Mouse (Mus musculus) cerebellum, adult 2 months (tissue): ENCODE results near the gene Pithd1. TPM values are rescaled to one million over a fixed set of nuclear protein-coding genes. Genes with fewer than 3 reads are reported as not detected.
A peak's percentile ranks its signal among the peaks of the same experiment; 100 is the strongest.

Experiments
- DNase-seq, 2 experiments: peaks; one replicate each; pipeline ENCODE4 v3.0.0; 2021
- H3K27ac ChIP-seq: fragments of 200-500 bp; 2 replicates; pipeline ENCODE4 v1.5.1; 2012; ENCODE audit warnings: low read length, control low read depth, inconsistent platforms; ENCODE audit not compliant: insufficient read depth
- H3K27me3 ChIP-seq: fragments of 200-500 bp; 2 replicates; pipeline ENCODE4 v1.6.1; 2012; ENCODE audit warnings: inconsistent platforms, mild to moderate bottlenecking, low read length, moderate library complexity; ENCODE audit not compliant: control insufficient read depth, insufficient read depth
- H3K4me1 ChIP-seq: fragments of 200-500 bp; 2 replicates; pipeline ENCODE4 v1.6.1; 2011; ENCODE audit warnings: low read length; ENCODE audit not compliant: control insufficient read depth, insufficient read depth
- H3K4me3 ChIP-seq: fragments of 200-500 bp; replicated peaks from 2 replicates; pipeline ENCODE3; 2011; ENCODE audit warnings: mild to moderate bottlenecking, low read depth, low read length, control low read depth; ENCODE audit not compliant: insufficient read depth
- CTCF ChIP-seq: fragments of 200-500 bp; IDR thresholded peaks from 2 replicates; pipeline ENCODE4 v1.5.1; 2011; ENCODE audit warnings: low read depth, mild to moderate bottlenecking, control low read depth, low read length, moderate library complexity, borderline replicate concordance; ENCODE audit not compliant: insufficient read depth
- POLR2A ChIP-seq: fragments of 200-500 bp; IDR thresholded peaks from 2 replicates; pipeline ENCODE4 v1.6.1; 2011; ENCODE audit warnings: low read length, control low read depth, borderline replicate concordance; ENCODE audit not compliant: insufficient read depth
- WGBS: fragments of 180-500 bp; shearing (Covaris S2); methylation state at CpG from one replicate; pipeline ENCODE4 v1.1.7; 2018; 5-methylcytosine and 5-hydroxymethylcytosine counted together
- polyA plus RNA-seq: library from polyadenylated mRNA; depleted of rRNA; stranded (reverse); fragments of >200 nt; gene quantifications from 2 replicates; pipeline ENCODE4 v1.2.3, GENCODE M21; 2012

The Pithd1 gene
- polyA plus RNA-seq, 1 experiment, result 130 TPM

DNA sequence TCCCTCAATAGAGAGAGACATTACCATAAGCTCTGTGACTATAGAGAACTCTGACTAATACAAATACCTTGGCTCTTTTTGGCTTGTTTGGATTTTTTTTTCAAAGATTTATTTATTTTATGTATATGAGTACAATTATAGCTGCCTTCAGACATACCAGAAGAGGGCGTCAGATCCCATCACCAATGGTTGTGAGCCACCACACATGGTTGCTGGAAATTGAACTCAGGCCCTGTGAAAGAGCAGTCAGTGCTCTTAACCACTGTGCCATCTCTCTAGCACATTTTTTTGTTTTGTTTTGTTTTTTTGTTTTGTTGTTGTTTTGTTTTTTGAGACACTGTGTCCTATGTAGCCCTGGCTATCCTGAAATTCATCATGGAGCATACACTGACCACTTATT is 38.3 kb upstream of the Pithd1 start:
- Histone ChIP-seq H3K27ac (no peak overlapping the region), H3K27me3 (no peaks in the 10 kb centered on the region), H3K4me3 (no peak overlapping the region), H3K4me1 (no peaks in the 10 kb centered on the region)
- WGBS, result 73% methylated on average over 1 of the region's 1 CpGs
- TF ChIP-seq POLR2A (no peak), CTCF (no peak)
- no peak for DNase-seq

GRCm38 (mm10) chr4:136022924-136023323 is 35.9 kb upstream of the Pithd1 start:
- Histone ChIP-seq H3K27me3 (no peaks in the 10 kb centered on the region), H3K4me1 (no peaks in the 10 kb centered on the region; the same call in 1 of the 2 replicates), H3K27ac (no peak overlapping the region), H3K4me3 (no peak overlapping the region)
- WGBS, result 86% methylated on average over 9 of the region's 9 CpGs
- peak in 1 of 2 experiments; percentile 27 for DNase-seq
- TF ChIP-seq CTCF (no peak), POLR2A (no peak)

DNA sequence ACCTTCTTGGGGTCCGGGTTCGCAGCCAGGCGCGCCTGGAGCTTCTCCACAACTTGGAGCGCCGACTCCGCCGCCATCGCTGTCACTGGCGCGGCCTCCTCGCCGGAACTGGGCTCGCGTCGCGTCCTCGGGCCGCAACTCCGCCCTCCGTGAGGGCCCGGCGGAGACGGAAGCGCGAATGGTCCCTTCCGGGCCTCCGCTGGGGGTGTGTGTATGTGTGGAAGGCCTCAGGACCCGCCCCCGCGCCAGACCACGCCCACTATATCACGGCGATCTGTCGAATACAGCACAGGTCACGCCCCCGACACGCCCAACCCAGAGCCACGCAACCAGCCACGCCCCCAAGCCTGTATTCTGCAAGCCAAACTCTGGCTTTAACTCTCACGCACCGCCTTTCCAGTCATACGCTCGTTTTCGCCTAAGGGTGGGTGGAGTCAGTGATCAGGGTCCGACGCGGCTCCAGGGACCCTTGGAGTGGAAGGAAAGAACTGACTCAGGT is 34.5 kb upstream of the Pithd1 start, which contains the start of gene Eloa:
Gene Eloa (minus strand): TSS at position 215 of the 499 bp plus-strand sequence.
- H3K27ac ChIP-seq, result peak within 1 kb of the TSS; percentile 19; the same call in 1 of the 2 replicates
- TF ChIP-seq POLR2A (peak; percentile 63), CTCF (no peak)
- H3K4me3 ChIP-seq, result peak within 1 kb of the TSS; percentile 92
- H3K27me3 ChIP-seq, result no peaks in the 10 kb centered on the region
- peak; percentile 98 for DNase-seq
- WGBS, result under 1% methylated on average over 43 of the region's 48 CpGs
- no peaks in the 10 kb centered on the region; the same call in 1 of the 2 replicates for H3K4me1 ChIP-seq

DNA sequence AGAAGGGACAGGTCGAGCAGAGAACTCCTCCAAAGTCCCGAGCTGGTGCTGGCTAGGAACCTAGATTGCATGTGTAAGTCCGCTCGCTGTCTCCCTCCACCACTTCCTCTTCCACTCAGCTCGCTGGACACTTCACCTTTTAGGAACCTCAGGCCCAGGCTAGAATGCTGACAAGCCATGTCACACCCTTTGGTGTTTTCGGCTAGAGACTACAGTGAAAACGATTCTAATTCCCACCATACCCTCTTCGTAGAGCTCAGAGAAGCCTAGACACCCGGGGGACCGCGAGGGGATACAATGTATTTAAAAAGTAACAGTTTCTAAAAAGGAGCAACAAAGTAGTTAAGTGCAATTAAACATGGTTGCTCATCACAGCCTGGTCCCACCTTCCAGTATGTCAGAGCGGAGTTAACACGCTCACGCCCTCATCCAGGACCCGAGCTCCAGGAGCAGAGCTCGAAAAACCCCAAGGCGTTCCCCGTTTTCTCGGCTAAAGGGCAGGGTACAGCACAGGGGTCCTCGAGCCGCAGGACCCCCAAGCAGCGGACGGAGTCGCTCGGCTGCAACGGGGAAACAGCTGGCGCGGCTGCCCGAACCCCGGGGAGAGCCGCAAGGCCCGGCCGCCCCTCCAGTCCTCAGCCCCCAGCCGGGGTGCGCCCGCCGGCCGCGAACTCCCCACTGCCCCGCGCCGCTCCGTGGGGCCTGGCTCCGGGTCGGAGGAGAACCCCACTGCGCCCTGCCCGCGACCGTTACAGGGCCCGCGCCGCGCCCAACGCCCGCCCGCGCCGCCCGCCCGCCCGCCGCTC is 33.9 kb upstream of the Pithd1 start:
- under 1% methylated on average over 48 of the region's 62 CpGs for WGBS
- H3K4me3 ChIP-seq, result peak overlapping the region; percentile 92
- H3K27ac ChIP-seq, result peak overlapping the region; percentile 19; the same call in 1 of the 2 replicates
- H3K27me3 ChIP-seq, result no peaks in the 10 kb centered on the region
- no peak for TF ChIP-seq CTCF
- no peak for TF ChIP-seq POLR2A
- DNase-seq, result peak; percentile 12 to 20
- H3K4me1 ChIP-seq, result no peaks in the 10 kb centered on the region; the same call in 1 of the 2 replicates

DNA sequence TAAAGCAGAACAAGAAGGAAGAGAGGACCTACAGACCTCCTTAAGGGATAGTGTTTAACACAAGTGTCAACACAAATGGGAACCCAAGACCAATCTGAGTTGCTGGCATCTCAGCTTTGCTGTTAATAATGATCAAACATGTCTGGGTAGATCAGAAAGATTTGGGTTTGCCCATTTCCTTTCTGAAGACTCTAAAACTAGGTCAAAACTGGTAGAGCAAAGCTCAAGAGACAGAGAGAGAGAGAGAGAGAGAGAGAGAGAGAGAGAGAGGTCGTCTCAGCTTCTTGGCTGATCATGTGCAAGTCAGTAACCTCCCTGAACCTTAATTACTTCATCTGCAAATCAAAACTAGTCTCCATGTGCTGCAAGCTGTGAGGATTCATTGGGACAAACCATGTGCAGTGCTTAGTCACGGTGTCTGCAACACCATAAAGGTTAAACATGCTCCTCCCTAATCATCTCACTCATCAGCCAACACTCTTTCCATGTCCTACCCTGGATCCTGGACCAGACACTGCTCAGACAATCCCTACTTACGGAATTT is 29.1 kb upstream of the Pithd1 start:
- no peak overlapping the region for H3K27ac ChIP-seq
- TF ChIP-seq POLR2A (no peak), CTCF (no peak)
- H3K27me3 ChIP-seq, result no peaks in the 10 kb centered on the region
- DNase-seq, result no peak
- no peaks in the 10 kb centered on the region; the same call in 1 of the 2 replicates for H3K4me1 ChIP-seq
- 65% methylated on average over 3 of the region's 3 CpGs for WGBS
- no peak overlapping the region for H3K4me3 ChIP-seq

GRCm38 (mm10) chr4:136010586-136010985 is 23.5 kb upstream of the Pithd1 start:
- H3K27me3 ChIP-seq, result no peaks in the 10 kb centered on the region
- 83% methylated on average over 4 of the region's 4 CpGs for WGBS
- no peak overlapping the region for H3K4me3 ChIP-seq
- DNase-seq, result no peak
- H3K27ac ChIP-seq, result no peak overlapping the region
- H3K4me1 ChIP-seq, result no peaks in the 10 kb centered on the region
- TF ChIP-seq CTCF (no peak), POLR2A (no peak)

DNA sequence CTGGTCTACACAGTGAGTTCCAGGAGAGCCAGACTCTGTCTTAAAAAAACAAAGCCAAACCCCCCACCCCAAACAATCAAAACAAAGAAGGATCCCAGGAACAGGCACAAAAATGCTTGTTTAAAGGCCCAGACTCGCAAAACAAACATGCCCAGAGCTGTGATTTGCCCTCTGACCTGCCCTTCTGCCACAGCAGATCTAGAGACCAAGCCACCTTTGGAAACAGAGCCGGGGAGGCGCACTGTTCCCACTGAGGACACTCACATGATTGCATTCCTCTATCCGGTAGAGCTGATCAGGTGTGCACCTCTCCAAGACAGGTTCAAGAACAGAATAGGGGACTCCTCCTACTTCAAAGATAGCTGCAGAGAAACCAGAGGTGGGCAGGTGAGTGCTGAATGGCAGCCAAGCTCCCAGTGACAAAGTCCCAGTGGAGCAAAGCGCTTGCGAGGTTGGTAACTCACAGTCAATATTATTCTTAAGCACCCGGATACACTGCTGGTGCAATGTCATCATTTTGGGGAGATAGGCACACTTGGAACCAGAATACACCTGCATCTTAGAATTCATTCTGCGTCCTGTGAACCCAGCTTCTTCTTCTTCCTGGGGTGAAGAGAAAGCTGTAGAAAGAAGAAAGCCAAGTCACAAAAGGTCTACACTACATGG is 21.9 kb upstream of the Pithd1 start:
- WGBS, result 91% methylated on average over 8 of the region's 8 CpGs

DNA sequence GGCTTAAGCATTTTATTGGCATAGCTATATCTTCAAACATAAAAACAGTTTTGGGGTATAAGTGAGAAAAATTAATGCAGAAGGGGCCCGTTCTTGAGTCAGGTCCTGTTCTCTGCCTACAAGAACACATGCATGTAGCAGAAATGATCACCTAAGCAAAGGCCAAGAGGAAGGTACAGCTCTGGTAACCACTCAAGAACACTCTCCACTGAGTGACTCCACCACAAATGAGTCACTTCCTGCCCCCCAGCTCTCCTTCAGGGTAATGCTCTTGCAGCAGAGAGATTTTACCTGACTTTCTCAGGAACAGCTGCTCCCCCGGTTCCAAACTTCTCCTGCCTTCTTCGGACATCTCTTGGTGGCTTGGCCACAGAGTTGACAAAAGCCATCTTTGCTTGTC is 19.8 kb upstream of the Pithd1 start:
- Histone ChIP-seq H3K27ac (no peak overlapping the region), H3K4me3 (no peak overlapping the region), H3K4me1 (no peaks in the 10 kb centered on the region), H3K27me3 (no peaks in the 10 kb centered on the region)
- no peak for DNase-seq
- WGBS, result 96% methylated on average over 3 of the region's 3 CpGs
- no peak for TF ChIP-seq CTCF

More for the DNA sequence above, 21.9 kb upstream of the Pithd1 start:
- H3K4me3 ChIP-seq, result no peak overlapping the region
- DNase-seq, result no peak
- H3K27ac ChIP-seq, result no peak overlapping the region
- H3K27me3 ChIP-seq, result no peaks in the 10 kb centered on the region
- no peaks in the 10 kb centered on the region for H3K4me1 ChIP-seq
- no peak for TF ChIP-seq CTCF
- TF ChIP-seq POLR2A, result no peak
